Mouse (Mus musculus) embryonic fibroblast, embryonic 13.5 days (primary cell): ENCODE measurements around the gene Stk10.

Experiments
- CTCF ChIP-seq: IDR thresholded peaks from 2 replicates; pipeline ENCODE4 v1.5.1; 2011; ENCODE audit warnings: mild to moderate bottlenecking, control low read depth, low read length, moderate library complexity, borderline replicate concordance; ENCODE audit not compliant: insufficient read depth
- POLR2A ChIP-seq: IDR thresholded peaks from 2 replicates; pipeline ENCODE4 v1.6.1; 2011; ENCODE audit warnings: low read depth, mild to moderate bottlenecking, control low read depth, low read length, moderate library complexity

GRCm38 (mm10) chr11:32516091-32516490 lies 17.0 kb upstream of the Stk10 start:
- TF ChIP-seq CTCF = no peak
- no peak for TF ChIP-seq POLR2A
